Mouse (Mus musculus) embryonic fibroblast, embryonic 13.5 days (primary cell): ENCODE data around the gene Camk1d.

Source experiments
- CTCF ChIP-seq: IDR thresholded peaks from 2 replicates; pipeline ENCODE4 v1.5.1; 2011; ENCODE audit warnings: mild to moderate bottlenecking, control low read depth, low read length, moderate library complexity, borderline replicate concordance; ENCODE audit not compliant: insufficient read depth
- POLR2A ChIP-seq: IDR thresholded peaks from 2 replicates; pipeline ENCODE4 v1.6.1; 2011; ENCODE audit warnings: low read depth, mild to moderate bottlenecking, control low read depth, low read length, moderate library complexity

DNA sequence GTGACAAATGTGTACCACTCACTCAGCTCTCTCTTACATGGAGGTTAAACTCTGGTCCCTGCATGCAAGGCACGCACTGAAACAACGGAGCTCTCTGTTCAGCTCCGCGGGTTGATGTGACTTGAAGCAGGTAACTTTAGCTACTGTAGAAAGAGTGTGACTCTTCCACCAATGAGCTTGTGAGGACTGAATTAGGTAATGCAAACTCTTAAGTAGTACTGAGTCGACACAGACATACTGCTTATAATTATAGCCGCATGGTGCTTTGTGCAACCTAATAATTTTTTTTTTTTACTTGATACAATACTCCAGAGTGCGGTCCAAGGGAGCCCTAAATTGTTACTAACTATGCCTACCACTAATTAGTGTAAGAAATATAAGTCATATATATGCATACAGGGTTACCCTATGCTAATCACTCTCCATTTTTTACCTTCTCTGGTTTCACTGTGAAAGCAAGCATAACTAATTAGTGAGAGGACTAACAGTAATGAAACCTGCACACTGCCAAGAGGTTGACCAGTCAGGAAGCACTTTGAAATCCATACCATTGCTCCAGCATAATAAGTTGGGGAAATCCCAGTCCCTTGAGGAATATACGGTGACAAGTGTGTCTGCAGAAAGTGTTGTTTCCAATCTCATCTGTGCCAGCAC, 125.9 kb downstream of the Camk1d start:
- no peak for TF ChIP-seq POLR2A
- TF ChIP-seq CTCF: no peak
